Mouse (Mus musculus) megakaryocyte progenitor cell, adult 5-6 weeks (primary cell): ENCODE measurements around the gene Gm13691. TPM values are rescaled to one million over a fixed set of nuclear protein-coding genes. Genes with fewer than 3 reads are reported as not detected.
"Not testable (repeated sequence)": the region's sequence is repeated elsewhere in the genome, so short reads cannot be mapped to it uniquely, and the experiment has no call there.

Experiments used
- ATAC-seq: replicated peaks from 2 replicates; pipeline ENCODE4 v1.8.0; 2016; ENCODE audit warnings: mild to moderate bottlenecking, moderate TSS enrichment, inconsistent platforms; ENCODE audit not compliant: poor library complexity
- total RNA-seq, 2 experiments: library from RNA; stranded (forward) in 1 of 2; stranded (reverse) in 1 of 2; fragments of 157-497, 149-512 nt in 1 of 2; fragments of 200-1000 nt in 1 of 2; gene quantifications; 2 replicates each; pipeline versions ENCODE4 v1.2.3 to v1.2.4; 2015 to 2017

Gene Gm13691
- not detected in 2 replicates for total RNA-seq (2015)
- total RNA-seq (2017): 0.04 TPM in 1 of 2 replicates, not detected in the other

GRCm38 (mm10) chr2:83990253-83990652, at the start of gene Gm13691:
Gene Gm13691 (plus strand): TSS chr2:83990553.
- not testable (repeated sequence) for ATAC-seq

DNA sequence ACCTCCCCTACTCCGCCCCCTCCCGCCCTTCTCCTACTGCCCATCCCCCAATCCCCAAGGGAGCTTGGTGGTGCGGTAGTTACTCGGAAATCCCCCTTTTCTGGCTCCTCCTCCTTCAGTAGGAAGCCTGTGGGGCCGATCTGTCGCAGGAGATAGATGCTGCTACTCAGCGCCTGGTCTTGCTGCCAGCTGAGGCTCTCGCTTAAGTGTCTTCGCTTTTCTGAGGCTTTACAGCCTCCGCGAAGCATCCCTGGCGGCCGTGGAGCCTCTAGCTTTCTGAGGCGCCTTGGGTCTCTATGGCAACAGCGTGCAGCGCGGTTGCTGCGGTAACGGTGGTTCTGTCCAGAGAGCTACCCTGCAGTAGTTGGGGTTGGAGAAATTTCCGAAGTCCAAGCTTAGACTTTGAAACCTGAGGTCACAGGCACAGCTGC, 49.4 kb upstream of the Gm13691 start, which contains the start of gene Zswim2:
Gene Zswim2, minus strand, starts transcription at position 298 of the 431 bp plus-strand sequence.
- peak; percentile 91 for ATAC-seq

- no peak for ATAC-seq
Observed at GRCm38 (mm10) chr2:83941378-83941777, 49.0 kb upstream of the Gm13691 start.

DNA sequence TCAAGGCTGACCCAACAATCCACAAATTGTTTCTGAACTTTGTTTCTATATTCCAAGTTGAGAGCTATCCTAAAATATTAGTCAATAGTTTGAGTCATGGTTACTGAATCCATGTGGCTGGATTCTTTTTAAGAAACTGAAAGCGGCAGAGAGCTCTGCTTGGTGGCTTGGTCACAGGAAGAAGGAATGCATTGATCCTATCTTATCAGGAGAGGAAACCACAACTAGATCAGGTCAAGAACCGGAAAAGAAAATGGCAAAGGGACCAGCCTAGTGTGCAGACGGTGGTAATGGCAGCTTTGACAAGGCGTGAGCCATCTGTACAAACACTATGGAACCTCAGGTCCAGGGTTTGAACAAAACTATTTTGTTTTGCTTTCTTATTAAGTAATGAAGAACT, 48.6 kb upstream of the Gm13691 start:
- peak; percentile 23; the same call in 1 of the 2 replicates for ATAC-seq

DNA sequence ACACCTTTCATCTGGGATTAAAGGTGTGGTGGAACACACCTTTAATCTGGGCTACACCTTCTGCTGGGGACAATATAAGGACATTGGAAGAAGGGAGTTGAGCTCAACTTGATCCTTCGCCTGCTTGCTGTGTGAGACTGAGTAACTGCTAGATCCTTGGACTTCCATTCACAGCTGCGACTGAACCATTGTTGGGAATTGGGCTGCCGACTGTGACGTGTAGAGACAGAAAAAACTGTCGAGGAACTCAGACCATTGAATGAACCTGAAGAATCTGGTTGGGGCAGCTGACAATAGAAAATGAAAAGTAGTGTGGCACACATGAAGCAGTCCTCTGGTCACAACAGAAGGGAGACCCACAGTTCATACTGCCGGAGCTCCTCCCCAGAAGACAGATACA, 35.0 kb upstream of the Gm13691 start, which contains the start of gene Gm13698:
Gene Gm13698, plus strand, starts transcription at position 301 of the 400 bp plus-strand sequence.
- not testable (repeated sequence) for ATAC-seq

GRCm38 (mm10) chr2:83961203-83961602, 29.1 kb upstream of the Gm13691 start, which contains the start of gene Gm13693:
Gene Gm13693 (plus strand): TSS chr2:83961503.
- not testable (repeated sequence) for ATAC-seq

DNA sequence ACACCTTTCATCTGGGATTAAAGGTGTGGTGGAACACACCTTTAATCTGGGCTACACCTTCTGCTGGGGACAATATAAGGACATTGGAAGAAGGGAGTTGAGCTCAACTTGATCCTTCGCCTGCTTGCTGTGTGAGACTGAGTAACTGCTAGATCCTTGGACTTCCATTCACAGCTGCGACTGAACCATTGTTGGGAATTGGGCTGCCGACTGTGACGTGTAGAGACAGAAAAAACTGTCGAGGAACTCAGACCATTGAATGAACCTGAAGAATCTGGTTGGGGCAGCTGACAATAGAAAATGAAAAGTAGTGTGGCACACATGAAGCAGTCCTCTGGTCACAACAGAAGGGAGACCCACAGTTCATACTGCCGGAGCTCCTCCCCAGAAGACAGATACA, 23.3 kb upstream of the Gm13691 start, which contains the start of gene Gm13695:
Gene Gm13695, plus strand, starts transcription at position 301 of the 400 bp plus-strand sequence.
- not testable (repeated sequence) for ATAC-seq

DNA sequence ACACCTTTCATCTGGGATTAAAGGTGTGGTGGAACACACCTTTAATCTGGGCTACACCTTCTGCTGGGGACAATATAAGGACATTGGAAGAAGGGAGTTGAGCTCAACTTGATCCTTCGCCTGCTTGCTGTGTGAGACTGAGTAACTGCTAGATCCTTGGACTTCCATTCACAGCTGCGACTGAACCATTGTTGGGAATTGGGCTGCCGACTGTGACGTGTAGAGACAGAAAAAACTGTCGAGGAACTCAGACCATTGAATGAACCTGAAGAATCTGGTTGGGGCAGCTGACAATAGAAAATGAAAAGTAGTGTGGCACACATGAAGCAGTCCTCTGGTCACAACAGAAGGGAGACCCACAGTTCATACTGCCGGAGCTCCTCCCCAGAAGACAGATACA, 17.5 kb upstream of the Gm13691 start, which contains the start of gene Gm13696:
Gene Gm13696, plus strand, starts transcription at position 301 of the 400 bp plus-strand sequence.
- ATAC-seq: not testable (repeated sequence)

GRCm38 (mm10) chr2:83978633-83979032, 11.7 kb upstream of the Gm13691 start, which contains the start of gene Gm13694:
Gene Gm13694 (plus strand): TSS chr2:83978933.
- ATAC-seq: not testable (repeated sequence)

DNA sequence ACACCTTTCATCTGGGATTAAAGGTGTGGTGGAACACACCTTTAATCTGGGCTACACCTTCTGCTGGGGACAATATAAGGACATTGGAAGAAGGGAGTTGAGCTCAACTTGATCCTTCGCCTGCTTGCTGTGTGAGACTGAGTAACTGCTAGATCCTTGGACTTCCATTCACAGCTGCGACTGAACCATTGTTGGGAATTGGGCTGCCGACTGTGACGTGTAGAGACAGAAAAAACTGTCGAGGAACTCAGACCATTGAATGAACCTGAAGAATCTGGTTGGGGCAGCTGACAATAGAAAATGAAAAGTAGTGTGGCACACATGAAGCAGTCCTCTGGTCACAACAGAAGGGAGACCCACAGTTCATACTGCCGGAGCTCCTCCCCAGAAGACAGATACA, 5.9 kb upstream of the Gm13691 start, which contains the start of gene Gm13697:
Gene Gm13697, plus strand, starts transcription at position 301 of the 400 bp plus-strand sequence.
- ATAC-seq: not testable (repeated sequence)

DNA sequence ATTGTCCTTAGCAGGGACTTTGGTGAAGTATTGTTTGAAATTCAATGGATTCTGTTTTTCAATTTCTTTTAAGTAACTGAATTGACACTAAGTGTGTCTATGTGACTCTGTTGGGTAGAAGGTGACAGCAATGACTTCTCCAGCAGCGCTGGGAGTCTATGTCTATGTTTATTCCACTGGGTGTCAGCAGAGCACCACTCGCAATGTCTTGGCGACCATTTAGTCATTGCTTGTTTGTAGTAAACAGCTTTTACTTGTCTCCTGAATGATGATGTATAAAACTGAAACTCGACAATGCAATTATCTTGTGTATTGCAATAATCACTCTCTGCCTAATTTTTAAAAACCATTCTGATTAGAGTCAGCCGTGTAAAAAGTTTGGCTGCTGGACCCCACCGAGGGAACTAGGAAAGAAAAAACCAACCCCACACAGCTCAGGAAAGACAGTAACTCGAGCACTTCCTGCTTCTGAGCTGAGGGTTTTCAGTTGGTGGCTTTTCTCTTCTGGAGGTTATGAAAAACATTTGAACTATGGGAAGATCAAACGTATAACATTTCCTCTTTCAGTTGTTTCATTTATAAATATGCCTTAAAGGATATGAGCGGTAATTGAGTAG, 3.4 kb downstream of the Gm13691 start:
- peak; percentile 100 for ATAC-seq

DNA sequence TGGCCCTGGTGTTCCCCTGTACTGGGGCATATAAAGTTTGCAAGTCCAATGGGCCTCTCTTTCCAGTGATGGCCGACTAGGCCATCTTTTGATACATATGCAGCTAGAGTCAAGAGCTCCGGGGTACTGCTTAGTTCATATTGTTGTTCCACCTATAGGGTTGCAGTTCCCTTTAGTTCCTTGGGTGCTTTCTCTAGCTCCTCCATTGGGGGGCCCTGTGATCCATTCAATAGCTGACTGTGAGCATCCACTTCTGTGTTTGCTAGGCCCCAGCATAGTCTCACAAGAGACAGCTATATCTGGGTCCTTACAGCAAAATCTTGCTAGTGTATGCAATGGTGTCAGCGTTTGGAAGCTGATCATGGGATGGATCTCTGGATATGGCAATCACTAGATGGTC, 4.2 kb downstream of the Gm13691 start:
- ATAC-seq: not testable (repeated sequence)

DNA sequence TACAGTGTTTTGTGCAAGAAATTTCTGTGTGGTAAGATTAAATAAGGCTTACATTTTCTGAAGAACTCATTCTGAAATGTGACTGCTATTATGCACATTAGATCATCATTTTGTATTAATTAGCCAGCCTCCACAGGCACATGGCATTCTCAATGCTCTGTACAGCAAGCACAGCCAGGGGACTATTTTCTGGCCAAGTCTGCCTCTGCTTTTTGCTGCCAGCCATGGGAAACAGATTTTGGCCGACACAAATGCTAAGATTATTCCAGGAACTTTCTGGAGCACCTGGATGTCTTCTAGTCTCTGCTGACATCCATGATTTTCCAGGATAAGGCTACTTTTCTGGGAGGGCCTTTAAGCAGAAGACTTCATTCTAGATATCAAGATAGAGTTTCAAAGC, 18.6 kb downstream of the Gm13691 start:
- no peak for ATAC-seq

GRCm38 (mm10) chr2:84009818-84010217, 19.5 kb downstream of the Gm13691 start:
- ATAC-seq: peak; percentile 86

DNA sequence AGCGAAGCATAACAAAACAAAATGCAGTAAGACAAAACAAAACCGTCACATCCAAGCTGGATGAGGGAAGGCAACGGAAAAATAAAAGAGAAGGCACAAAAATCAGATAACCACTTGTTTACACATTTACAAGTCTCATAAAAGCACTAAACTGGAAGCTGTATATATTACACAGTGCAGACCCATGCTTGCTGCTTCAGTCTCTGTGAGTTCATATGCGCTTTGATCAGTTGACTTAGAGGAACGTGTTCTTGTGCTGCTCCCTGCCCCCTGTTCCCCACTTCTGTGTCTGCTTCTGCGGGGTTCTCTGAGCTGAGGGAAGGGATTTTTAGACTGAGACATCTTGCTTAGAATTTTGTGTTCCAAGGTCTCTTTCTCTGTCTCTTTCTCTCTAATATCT, 24.2 kb downstream of the Gm13691 start:
- no peak for ATAC-seq

GRCm38 (mm10) chr2:84016291-84016690, 25.9 kb downstream of the Gm13691 start:
- not testable (repeated sequence) for ATAC-seq

DNA sequence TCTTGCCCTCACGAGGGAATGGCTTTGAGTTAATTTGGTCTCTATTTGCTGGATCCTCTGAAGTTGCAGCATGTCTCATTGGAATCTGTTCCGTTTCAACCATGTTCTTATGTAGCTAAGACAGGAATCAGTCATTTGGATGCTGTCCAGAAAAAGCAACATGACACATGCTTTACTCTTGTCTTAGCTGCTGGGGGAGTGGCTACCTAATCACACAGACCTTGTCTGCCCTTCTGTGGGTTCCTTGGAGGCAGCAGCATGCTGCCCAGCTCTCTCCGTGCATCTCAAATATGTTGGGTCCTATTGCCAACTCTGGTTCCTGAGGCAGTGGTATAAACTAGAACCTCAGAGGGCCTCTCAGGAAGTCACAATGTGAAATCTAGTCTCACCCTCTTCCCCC, 28.0 kb downstream of the Gm13691 start:
- peak; percentile 68 for ATAC-seq

- peak; percentile 80 for ATAC-seq
Observed at GRCm38 (mm10) chr2:84019519-84020305, 29.4 kb downstream of the Gm13691 start.

DNA sequence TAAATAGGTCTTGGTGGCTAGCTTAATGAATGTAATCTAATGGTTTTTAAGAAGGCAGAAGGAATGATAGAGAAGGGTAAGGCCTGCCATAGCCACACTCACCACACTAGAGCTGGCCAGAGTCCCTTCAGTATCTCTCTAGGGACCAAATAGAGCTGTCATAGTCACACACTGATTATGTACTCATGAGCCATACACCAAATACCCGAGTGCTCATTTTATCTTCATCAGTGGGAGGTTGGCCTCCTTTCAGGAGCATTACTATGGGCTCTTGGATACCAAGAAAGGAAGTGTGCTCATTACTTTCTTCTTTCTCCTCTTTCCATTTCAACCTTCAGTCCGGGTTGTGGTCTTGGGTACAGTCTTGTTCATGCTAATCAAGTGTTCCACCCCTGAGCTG, 31.6 kb downstream of the Gm13691 start:
- ATAC-seq: no peak

- no peak for ATAC-seq
Observed at GRCm38 (mm10) chr2:84022905-84023304, 32.6 kb downstream of the Gm13691 start.

GRCm38 (mm10) chr2:84023319-84023718, 33.0 kb downstream of the Gm13691 start:
- no peak for ATAC-seq
